Mouse (Mus musculus) urinary bladder, postnatal 4 days (tissue): Measurements from ENCODE around the gene Clec2g.
"Not testable (repeated sequence)": the region's sequence is repeated elsewhere in the genome, so short reads cannot be mapped to it uniquely, and the experiment has no call there.

Experiments
- DNase-seq, 2 experiments: peaks; one replicate each; pipeline ENCODE4 v3.0.0; 2021 to 2022; ENCODE audit warnings: low spot score in 2 of 2

Gene Clec2g

DNA sequence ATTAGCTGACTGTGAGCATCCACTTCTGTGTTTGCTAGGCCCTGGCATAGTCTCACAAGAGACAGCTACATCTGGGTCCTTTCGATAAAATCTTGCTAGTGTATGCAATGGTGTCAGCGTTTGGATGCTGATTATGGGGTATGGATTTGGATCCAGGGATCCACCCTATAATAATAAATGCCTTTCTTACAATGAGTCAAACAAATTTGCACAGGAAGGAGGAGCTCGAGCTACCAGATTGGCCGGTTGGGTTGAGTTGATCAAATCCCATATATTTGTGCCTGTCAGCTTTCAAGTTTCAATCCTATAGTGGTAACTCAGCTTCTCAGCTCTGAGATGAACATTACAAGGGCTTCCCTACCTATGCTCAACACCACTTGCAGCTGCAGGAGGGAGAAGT is at the start of gene Clec2g:
Gene Clec2g (plus strand): TSS at position 301 of the 400 bp plus-strand sequence.
- not testable (repeated sequence) for DNase-seq

DNA sequence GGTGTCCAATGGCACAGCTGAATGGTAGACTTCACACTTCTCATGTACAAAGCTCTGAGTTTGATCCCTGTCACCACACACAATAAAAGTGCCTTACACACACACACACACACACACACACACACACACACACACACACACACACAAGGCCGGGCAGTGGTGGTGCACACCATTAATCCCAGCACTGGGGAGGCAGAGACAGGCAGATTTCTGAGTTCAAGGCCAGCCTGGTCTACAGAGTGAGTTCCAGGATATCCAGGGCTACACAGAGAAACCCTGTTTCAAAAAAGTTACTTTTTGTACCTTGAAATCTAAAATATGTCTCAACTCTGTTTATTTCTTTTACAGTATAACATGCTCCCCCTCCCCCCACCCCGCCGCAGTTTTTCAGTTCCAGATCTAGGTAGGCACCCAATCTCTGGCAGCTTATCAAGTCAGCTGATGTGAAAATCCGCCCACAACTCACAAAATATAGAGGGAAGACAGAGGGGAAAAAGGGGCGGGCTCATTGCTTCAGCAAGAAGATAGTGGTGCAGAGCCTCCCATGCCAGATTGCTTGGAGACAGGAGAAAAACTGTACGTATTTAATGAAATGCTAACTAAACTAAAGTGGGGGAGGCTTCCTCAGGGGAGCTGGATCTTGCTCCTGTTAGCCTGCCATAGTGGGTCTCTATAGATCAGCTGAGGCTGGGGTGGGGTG is 46.9 kb upstream of the Clec2g start, which contains the start of gene Clec2i:
Gene Clec2i (plus strand): TSS at position 498 of the 700 bp plus-strand sequence.
- DNase-seq, result not testable (repeated sequence)

DNA sequence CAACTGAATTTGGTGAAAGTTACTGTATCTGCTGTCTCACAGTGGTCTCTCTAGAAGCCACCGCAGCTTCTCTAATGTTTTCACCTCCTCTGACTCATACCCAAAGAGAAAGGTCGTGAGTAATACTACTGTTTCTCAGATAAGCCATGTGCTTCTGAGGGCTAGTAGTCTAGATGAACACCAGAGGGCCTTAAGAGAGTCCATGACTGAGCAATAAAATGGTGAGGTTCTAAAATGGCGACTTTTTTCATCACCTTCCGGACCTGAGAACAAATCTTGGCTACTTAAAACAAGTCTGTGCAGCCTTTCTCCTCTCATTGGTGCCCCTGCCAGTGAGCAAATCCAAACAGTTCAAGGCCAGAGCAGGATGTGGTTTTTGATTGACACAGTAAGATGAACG is 45.3 kb upstream of the Clec2g start:
- DNase-seq, result no peak

DNA sequence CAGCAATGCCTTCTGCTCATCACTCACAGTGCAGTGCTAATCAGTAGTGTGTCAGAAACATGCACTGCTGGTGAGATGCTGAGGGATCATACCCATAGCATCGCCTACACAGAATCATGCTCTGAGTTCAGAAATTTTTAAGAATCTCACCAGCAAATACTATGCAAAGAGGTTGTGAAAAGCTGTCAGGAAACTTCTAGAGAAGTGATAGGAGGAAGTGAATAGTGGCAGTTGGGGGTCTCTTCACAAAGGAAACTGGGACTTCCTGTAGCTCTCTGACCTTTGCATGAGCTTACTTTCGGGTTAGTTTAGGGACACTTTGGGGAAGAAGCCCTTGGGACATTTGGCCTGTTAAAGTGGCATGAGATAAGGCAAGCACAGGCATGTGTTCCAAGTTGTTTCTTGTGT is 43.2 kb upstream of the Clec2g start, which contains the start of gene BC035044:
Gene BC035044 (minus strand): TSS at position 179 of the 408 bp plus-strand sequence.
- no peak for DNase-seq

DNA sequence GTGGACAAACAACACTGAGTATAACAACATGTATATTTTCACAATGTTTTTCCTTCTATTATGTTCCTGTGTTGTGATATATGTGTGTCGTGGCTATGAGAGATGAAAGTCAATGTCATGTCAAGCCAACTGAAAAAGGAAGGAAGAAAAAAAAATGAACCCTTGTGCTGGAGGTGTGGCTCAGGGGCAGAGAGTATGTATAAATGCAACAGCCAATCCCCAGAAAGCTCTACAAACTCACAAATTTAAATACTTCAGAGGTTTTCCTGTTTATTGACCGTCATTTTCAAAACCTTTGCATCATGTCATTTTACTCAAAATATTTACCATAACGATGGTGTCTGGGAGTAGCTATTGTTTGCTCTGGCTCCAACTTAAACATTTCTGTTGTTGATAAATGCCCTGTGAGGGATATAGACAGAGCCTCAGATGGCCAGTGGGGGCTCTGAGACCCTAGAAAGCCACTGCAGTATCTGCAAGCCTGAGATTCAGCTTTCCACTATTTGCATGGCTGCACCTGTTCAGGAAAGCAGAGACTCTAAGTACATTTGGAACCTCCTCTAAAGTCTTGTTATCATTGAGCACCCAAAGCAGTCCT is 38.7 kb upstream of the Clec2g start:
- no peak for DNase-seq

DNA sequence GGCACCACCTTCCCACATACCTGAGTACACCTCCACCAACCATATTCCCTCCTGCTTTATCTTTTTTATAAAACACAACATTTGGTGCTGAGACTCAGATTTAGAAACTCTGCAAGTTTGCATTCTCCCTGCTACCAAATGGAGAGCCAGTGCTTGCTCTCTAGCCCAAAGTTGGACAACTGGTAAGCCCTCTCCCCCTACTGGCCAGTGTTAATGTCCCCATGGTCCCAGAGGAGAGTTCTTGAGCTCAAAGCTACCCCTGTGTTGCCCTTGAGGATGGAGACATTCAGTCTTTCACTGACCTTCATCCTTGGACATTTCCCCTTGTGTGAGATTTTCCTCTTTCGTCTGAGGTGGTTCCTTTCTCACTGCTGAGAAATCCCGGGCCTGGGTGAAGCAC is 34.1 kb upstream of the Clec2g start:
- no peak for DNase-seq

DNA sequence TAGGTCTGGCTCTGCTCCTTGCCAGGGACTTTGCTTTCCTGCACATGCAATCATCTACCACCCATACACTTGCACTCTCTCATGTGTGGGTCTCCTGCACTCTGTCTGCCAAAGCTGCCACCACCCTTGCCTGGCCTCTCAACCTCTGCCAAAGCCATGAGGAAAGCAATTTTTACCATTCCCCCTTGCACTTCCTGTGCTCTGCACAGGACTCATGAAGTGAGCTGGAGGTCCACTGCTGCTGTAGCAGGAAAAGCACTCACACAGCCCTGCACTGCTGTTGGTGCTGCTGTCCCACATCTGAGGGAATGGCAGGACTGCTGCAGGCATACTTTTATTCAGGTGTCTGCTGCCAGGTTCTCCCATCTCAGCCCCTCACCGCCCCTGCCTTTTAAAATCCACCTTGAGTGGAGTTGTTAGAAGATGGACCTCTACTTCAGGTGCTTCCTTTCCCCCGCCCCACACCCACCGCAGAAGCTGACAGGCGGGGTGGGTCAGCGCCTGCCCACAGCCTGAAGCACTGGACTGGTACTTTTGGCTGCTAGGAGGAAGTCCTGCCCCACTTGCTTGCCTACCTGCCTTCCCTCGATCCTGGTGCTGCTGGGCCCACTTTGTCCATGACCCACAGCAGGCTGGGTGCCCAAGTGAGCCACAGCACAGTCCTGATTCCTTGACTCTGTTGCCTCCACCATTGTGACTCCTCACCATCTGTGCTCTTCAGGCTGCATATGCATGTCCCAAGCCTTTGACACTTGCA is 33.2 kb upstream of the Clec2g start:
- DNase-seq, result not testable (repeated sequence)

DNA sequence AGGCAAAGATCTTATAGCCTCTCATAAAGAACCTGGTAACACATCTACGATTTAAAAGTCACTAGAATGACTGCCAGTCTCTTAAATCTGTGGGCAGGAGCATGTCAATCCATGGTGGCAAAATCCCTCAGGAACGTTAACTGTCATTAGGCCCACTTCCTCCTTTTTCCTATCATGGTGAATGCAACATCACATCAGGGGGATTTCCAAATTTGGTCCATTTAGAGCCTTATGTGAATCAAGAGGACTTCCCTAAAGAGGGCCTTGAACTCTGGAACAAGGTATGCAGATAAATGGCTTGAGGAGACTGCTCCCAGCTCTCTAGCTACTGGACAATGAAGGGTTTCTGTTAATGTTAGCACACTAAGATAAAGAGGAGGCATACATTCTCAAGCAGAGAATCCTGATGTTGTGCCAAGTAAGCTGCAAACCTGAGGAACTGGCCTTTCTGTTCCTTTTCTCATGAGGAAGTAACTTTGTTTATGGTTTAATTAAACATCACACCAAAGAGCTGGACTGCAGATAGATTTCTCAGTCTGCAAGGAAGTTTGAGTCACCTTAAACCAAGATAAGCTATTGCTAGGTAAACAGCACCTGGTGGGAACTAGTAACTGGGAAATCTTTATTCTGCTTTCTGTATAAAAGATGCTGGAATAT is 20.5 kb upstream of the Clec2g start:
- DNase-seq, result no peak

DNA sequence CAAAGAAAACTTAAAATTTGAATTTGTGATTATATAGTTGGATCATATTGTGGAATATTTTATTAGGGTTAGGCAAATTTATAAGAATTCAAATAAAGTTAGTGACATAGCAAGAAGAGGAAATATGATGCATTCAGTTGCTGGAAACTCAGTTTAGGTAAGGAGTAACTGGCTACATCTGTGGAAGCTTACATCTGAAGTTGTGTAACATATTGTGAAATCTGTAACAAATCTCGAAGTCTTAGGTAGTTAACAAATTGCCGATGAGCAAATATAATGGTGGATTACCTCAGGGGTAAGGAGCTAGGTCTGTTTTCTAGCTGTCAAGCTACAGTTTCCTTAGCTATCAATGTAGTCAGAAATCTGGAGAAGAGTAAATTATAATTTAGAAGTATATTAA is 16.9 kb upstream of the Clec2g start:
- DNase-seq, result no peak

DNA sequence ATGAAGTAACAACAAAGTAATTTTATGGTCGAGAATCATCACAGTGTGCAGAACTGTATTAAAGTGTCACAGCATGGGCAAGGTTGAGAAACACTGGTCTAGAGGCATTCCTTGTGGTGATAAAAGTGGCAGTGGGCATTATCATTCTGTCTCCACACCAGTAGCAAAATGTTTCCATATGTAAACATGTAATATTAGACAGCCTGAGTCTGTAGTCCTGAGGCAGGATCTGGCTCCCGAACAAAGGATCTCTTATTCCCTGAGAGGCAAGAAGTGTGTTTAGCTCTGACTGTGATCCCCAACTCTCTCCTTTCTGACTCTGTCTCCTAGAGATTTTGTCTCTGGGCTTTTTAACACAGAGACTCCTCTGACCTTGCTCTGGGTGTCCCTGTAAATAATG is 1.1 kb upstream of the Clec2g start:
- no peak for DNase-seq

DNA sequence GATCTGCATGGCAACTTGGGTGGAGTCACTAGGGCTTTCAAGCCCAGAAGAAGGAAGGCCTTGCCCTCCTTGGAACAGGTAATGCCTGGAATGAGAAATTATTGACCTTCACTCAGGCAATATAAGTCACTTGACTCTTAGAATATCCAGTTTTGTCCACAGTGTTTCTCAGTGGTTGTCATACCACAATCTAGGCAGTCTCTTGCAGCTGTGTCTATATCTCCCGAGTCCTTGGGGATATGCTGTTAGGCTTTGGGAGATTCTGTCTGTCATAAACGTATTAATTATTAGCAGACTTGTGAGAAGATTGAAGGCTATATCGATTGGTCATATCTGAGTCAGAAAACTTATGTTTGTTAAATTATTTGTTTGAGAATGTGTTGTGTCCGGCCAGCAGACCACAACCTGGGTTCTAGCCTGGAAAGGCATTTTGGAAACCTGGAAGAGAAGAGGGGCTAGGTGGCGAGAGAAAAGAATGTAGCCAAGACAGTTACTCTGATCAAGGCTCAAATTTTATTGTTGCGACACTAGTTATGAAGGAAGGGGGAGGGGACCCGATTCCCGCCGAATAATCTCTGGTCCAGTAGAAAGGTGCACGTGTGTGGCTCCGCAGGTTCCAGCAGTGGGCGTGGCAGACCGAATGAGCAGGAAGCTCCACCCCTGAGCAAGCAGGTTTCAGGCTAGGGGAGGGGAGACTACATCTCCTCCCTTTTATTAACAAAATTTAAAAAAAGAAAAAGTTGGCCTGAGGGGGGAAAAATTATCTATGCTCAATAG is 1.9 kb downstream of the Clec2g start:
- DNase-seq, result not testable (repeated sequence)

DNA sequence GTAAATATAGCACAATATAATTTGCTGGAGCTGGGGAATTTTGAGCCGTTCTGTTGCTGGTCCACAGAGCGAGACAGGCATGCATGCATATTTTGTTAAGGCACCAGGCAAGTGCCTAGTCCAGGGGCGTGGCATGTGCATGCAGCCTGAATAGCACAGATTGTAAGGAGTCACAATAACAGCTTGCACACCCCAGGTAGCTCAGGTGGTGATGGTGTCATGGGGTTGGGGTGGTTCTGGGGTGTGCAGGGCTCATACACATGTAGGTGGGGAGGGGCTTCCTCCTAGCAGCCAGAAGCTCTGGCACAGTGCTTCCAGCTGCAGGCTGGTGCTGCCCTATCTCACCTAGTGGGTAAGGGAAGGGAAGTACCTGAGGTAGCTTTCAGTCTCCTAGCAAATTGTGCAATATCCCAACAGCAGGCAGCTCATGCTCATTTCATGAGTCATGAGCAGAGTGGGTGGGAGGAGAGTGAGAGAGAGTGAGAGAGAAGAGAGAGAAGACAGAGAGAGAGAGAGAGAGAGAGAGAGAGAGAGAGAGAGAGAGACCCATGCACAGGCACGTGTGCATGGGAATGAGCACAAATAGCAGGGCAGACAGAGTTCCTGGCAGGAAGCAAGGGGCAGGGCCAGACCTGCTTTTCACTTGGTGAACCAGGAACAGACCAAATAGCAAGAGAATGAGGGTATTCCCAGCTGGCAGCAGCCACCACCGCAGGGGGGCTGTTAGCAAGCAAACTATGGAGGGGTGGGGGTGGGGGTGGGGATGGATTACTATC is 7.7 kb downstream of the Clec2g start:
- no peak for DNase-seq

DNA sequence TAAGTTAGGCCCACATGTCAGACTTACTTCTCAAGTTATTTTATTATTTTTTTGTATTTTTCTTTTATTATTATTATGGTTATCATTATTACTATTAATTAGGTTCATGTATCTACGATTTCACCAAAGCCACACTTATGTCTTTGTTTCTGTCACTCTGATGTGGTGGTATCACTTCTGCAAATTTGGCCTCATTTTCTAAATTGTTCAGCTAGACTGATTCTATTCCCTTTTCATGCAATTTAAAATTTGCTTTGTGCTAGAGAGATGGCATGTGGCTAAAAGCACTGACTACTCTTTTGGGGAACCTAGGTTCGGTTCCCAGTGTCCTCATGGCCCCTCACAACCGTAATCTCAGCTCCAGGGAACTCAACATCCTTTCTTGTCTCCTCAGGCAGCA is 11.4 kb downstream of the Clec2g start:
- DNase-seq, result no peak

DNA sequence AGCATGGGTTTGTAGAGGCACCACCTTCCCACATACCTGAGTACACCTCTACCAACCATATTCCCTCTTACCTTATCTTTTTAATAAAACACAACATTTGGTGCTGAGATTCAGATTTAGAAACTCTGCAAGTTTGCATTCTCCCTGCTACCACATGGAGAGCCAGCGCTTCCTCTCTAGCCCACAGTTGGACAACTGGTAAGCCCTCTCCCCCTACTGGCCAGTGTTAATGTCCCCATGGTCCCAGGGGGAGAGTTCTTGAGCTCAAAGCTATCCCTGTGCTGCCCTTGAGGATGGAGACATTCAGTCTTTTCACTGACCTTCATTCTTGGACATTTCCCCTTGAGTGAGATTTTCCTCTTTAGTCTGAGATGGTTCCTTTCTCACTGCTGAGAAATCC is 26.9 kb downstream of the Clec2g start:
- DNase-seq, result no peak

DNA sequence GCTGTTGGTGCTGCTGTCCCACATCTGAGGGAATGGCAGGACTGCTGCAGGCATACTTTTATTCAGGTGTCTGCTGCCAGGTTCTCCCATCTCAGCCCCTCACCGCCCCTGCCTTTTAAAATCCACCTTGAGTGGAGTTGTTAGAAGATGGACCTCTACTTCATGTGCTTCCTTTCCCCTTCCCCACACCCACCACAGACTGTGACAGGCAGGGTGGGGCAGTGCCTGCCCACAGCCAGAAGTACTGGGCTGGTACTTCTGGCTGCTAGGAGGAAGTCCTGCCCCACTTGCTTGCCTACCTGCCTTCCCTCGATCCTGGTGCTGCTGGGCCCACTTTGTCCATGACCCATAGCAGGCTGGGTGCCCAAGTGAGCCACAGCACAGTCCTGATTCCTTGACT is 27.9 kb downstream of the Clec2g start:
- not testable (repeated sequence) for DNase-seq

DNA sequence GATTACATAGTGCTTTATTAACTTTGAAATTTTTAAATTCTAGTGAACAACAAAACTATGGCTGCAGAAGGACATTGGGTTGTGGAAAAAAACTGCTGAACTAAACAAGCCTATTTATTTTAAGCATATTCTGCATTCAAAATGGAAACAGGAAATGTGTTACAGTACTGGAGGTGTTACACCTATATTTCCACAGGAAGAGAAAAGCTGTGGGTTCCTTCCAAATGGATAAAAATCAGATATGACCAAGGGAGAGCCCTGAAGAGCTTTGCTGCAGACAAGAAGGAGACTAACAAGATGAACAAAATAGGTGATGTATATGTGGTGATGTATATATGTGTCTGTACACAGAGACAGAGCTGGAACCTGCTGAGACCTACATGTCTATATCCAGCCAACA is 30.3 kb downstream of the Clec2g start:
- DNase-seq, result no peak

DNA sequence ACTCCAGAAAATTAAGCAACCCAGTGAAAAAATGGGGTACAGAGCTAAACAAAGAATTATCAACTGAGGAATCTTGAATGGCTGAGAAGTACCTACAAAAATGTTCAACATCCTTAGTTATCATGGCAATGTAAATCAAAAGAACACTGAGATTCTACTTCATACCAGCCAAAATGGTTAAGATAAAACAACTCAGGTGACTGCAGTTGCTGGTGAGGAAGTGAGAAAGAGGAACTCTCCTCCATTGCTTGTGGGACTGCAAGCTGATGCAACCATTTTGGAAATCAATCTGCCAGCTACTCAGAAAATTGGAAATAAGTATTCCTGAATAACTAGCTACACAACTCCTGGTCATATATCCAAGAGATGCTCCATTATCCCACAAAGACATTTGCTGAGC is 34.3 kb downstream of the Clec2g start:
- DNase-seq, result no peak

DNA sequence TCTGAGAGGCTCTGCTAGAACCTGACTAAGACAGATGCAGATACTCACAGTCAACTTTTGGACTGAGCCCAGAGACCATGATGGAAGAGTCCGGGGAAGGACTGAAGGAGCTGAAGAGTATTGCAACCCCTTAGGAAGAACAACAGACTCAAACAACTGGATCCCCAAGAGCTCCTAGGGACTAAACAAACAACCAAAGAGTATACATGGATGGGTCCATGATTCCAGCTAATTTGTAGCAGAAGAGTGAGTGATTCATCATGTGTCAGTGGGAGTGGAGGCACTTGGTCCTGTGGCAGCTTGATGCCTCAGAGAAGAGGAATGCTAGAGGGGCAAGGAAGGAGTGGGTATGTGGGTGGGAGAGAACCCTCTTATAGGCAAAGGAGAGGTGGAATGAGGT is 35.6 kb downstream of the Clec2g start:
- DNase-seq, result no peak

DNA sequence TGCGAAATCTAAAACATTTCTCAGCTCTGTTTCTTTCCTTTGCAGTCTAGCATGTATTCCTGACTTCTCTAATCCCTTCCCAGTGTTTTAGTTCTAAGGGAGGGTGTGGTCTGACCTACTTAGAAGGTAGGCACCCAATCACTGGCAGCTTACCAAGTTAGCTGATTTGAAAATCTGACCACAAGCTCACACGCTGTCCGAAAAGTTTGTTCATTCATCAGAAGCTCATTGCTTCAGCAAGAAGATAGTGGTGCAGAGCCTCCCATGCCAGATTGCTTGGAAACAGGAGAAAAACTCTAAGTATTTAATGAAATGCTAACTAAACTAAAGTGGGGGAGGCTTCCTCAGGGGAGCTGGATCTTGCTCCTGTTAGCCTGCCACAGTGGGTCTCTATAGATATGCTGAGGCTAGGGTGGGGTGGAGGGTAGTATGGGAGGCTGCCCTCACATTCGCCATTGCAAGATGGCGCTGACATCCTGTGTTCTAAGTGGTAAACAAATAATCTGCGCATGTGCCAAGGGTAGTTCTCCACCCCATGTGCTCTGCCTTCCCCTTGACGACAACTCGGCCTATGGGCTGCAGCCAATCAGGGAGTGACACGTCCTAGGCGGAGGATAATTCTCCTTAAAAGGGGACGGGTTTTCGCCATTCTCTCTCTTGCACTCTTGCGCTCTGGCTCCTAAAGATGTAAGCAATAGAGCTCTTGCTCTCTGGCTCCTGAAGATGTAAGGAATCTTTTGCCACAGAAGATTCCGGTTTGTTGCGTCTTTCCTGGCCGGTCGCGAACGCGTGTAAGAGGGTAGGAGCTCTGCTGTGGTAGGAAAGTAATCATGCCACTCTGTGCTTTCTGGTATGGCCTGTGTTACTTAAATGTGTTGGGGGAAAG is 36.6 kb downstream of the Clec2g start:
- not testable (repeated sequence) for DNase-seq
